17 mouse cellular contexts compared by ENCODE assay signal in genomic region chr11:103043982-103044381, GRCm38 (mm10). TPM values are rescaled to one million over a fixed set of nuclear protein-coding genes. Genes with fewer than 3 reads are reported as not detected.
"Had no signal": no experiment of that assay in that cellular context is flagged by ENCODE, and none has a peak within 500 bp of the region (broad histone marks: within the 10 kb centered on the region; RNA-seq: fewer than 3 reads in every experiment).

No protein-coding gene starts in this region.

- ATAC-seq: midbrain, embryonic 16.5 days had no signal

- H3K9ac ChIP-seq: lung, embryonic 14.5 days; midbrain, embryonic 12.5 days; neural tube, embryonic 13.5 days; neural tube, embryonic 15.5 days had no signal

- H3K27me3 ChIP-seq: midbrain, embryonic 12.5 days; neural tube, embryonic 13.5 days; neural tube, embryonic 15.5 days had no signal

- H3K27ac ChIP-seq: midbrain, embryonic 10.5 days; midbrain, embryonic 12.5 days; neural tube, embryonic 13.5 days; neural tube, embryonic 15.5 days had no signal

- DNase-seq: lung, adult 18-20 months; lung, embryonic 14.5 days; lung, postnatal 10 days; lung, postnatal 4 days; midbrain, embryonic 14.5 days; right cerebral cortex, postnatal 14 days; thymus, adult 18-20 months; thymus, postnatal 14 days; thymus, postnatal 36 days had no signal

- H3K4me2 ChIP-seq: lung, embryonic 14.5 days; midbrain, embryonic 12.5 days; neural tube, embryonic 13.5 days; neural tube, embryonic 15.5 days had no signal

- H3K9me3 ChIP-seq: midbrain, embryonic 10.5 days; midbrain, embryonic 12.5 days; neural tube, embryonic 13.5 days; neural tube, embryonic 15.5 days had no signal

- H3K4me1 ChIP-seq: midbrain, embryonic 10.5 days; midbrain, embryonic 12.5 days had no signal

- H3K4me3 ChIP-seq: midbrain, embryonic 10.5 days; midbrain, embryonic 12.5 days; myocyte; neural tube, embryonic 13.5 days; neural tube, embryonic 15.5 days had no signal

RNA-seq across cellular contexts. Expression of gene Plcd3, which starts 57.5 kb away (rescaled TPM):
- total RNA-seq: megakaryocyte, adult 5-6 weeks; megakaryocyte-erythroid progenitor cell, adult 5-6 weeks had no signal
